Mouse (Mus musculus) small intestine, adult 2 months (tissue): ENCODE measurements around the gene Soat2. TPM values are rescaled to one million over a fixed set of nuclear protein-coding genes. Genes with fewer than 3 reads are reported as not detected.

Experiments
- H3K27ac ChIP-seq: fragments of 200-500 bp; 2 replicates; pipeline ENCODE4 v1.5.1; 2012; ENCODE audit warnings: low read depth, low read length, control low read depth, inconsistent platforms; ENCODE audit not compliant: insufficient read depth
- H3K27me3 ChIP-seq: fragments of 200-500 bp; 2 replicates; pipeline ENCODE4 v1.6.1; 2012; ENCODE audit warnings: mild to moderate bottlenecking, moderate library complexity, low read length, inconsistent platforms; ENCODE audit not compliant: control insufficient read depth, insufficient read depth
- H3K36me3 ChIP-seq: fragments of 200-500 bp; 2 replicates; pipeline ENCODE4 v1.6.1; 2012; ENCODE audit warnings: mild to moderate bottlenecking, low read length, control low read depth, inconsistent platforms; ENCODE audit not compliant: control insufficient read depth, insufficient read depth
- H3K4me1 ChIP-seq: fragments of 200-500 bp; 2 replicates; pipeline ENCODE4 v1.6.1; 2012; ENCODE audit warnings: low read length, inconsistent platforms, mixed read lengths; ENCODE audit not compliant: control insufficient read depth, insufficient read depth, insufficient read length
- H3K4me3 ChIP-seq: fragments of 200-500 bp; 2 replicates; pipeline ENCODE4 v1.5.1; 2012; ENCODE audit warnings: low read depth, mild to moderate bottlenecking, control low read depth, inconsistent platforms, low read length, moderate library complexity
- CTCF ChIP-seq: fragments of 200-500 bp; IDR thresholded peaks from 2 replicates; pipeline ENCODE4 v1.5.1; 2012; ENCODE audit warnings: low read depth, mild to moderate bottlenecking, control low read depth, inconsistent platforms, low read length, moderate library complexity, mixed read lengths; ENCODE audit not compliant: insufficient replicate concordance, insufficient read length; ENCODE audit errors: extremely low read depth
- POLR2A ChIP-seq: fragments of 200-500 bp; IDR thresholded peaks from 2 replicates; pipeline ENCODE4 v1.6.1; 2012; ENCODE audit warnings: low read depth, mild to moderate bottlenecking, control low read depth, inconsistent platforms, low read length, moderate library complexity
- WGBS: fragments of 180-500 bp; shearing (Covaris S2); methylation state at CpG from one replicate; pipeline ENCODE4 v1.1.7; 2018; 5-methylcytosine and 5-hydroxymethylcytosine counted together
- polyA plus RNA-seq: library from polyadenylated mRNA; depleted of rRNA; stranded (reverse); fragments of >200 nt; gene quantifications from 2 replicates; pipeline ENCODE4 v1.2.3, GENCODE M21; 2012

The Soat2 gene
- polyA plus RNA-seq, 1 experiment, result 454 TPM

GRCm38 (mm10) chr15:102195373-102195772 lies 45.0 kb downstream of the Soat2 start:
- Histone ChIP-seq H3K4me1 (peaks cover 2% of the 10 kb centered on the region), H3K27ac (no peak overlapping the region), H3K36me3 (no peaks in the 10 kb centered on the region), H3K4me3 (no peak overlapping the region), H3K27me3 (no peaks in the 10 kb centered on the region)
- TF ChIP-seq POLR2A, result no peak
- WGBS, result 73% methylated on average over 4 of the region's 4 CpGs

GRCm38 (mm10) chr15:102198841-102199240 lies 48.5 kb downstream of the Soat2 start:
- 80% methylated on average over 4 of the region's 4 CpGs for WGBS
- Histone ChIP-seq H3K4me1 (peaks cover 4% of the 10 kb centered on the region; the same call in 1 of the 2 replicates), H3K36me3 (no peaks in the 10 kb centered on the region), H3K27me3 (no peaks in the 10 kb centered on the region), H3K27ac (no peak overlapping the region), H3K4me3 (no peak overlapping the region)
- TF ChIP-seq CTCF (no peak), POLR2A (no peak)

- peaks cover 18% of the 10 kb centered on the region for H3K36me3 ChIP-seq
- 0 out of 2 replicates have a peak, but pooled peaks have one; percentile 22 for TF ChIP-seq CTCF
- TF ChIP-seq POLR2A, result peak; percentile 39
- under 1% methylated on average over 61 of the region's 68 CpGs for WGBS
- peak within 1 kb of the TSS; percentile 90 for H3K27ac ChIP-seq
- H3K27me3 ChIP-seq, result no peaks in the 10 kb centered on the region
- H3K4me1 ChIP-seq, result peaks cover 8% of the 10 kb centered on the region
- H3K4me3 ChIP-seq, result peak within 1 kb of the TSS; percentile 97
Measured at GRCm38 (mm10) chr15:102202971-102203834, 52.9 kb downstream of the Soat2 start, which contains the start of gene Zfp740. TSS of gene Zfp740 (plus strand) at chr15:102203249.

GRCm38 (mm10) chr15:102203835-102204381 lies 53.6 kb downstream of the Soat2 start:
- WGBS, result under 1% methylated on average over 32 of the region's 72 CpGs
- peaks cover 25% of the 10 kb centered on the region for H3K36me3 ChIP-seq
- TF ChIP-seq POLR2A (no peak), CTCF (no peak)
- peak overlapping the region; percentile 97 for H3K4me3 ChIP-seq
- no peaks in the 10 kb centered on the region for H3K27me3 ChIP-seq
- H3K27ac ChIP-seq, result peak overlapping the region; percentile 90
- H3K4me1 ChIP-seq, result peaks cover 8% of the 10 kb centered on the region

GRCm38 (mm10) chr15:102204674-102205505 lies 54.6 kb downstream of the Soat2 start, which contains the start of gene Csad:
TSS of gene Csad (minus strand) at chr15:102204724.
- H3K36me3 ChIP-seq, result peaks cover 34% of the 10 kb centered on the region
- no peak for TF ChIP-seq CTCF
- peak within 1 kb of the TSS; percentile 97 for H3K4me3 ChIP-seq
- 52% methylated on average over 19 of the region's 19 CpGs for WGBS
- H3K27me3 ChIP-seq, result no peaks in the 10 kb centered on the region
- H3K4me1 ChIP-seq, result peaks cover 8% of the 10 kb centered on the region
- H3K27ac ChIP-seq, result peak within 1 kb of the TSS; percentile 90

- Histone ChIP-seq H3K36me3 (peaks cover 42% of the 10 kb centered on the region), H3K27ac (no peak overlapping the region), H3K4me1 (peaks cover 8% of the 10 kb centered on the region), H3K4me3 (no peak overlapping the region), H3K27me3 (no peaks in the 10 kb centered on the region)
- TF ChIP-seq POLR2A, result no peak
- no peak for TF ChIP-seq CTCF
- 61% methylated on average over 8 of the region's 8 CpGs for WGBS
Measured at GRCm38 (mm10) chr15:102205779-102206178, 55.5 kb downstream of the Soat2 start.
